Mouse (Mus musculus): ENCODE data around the gene Zfp451.

DNA sequence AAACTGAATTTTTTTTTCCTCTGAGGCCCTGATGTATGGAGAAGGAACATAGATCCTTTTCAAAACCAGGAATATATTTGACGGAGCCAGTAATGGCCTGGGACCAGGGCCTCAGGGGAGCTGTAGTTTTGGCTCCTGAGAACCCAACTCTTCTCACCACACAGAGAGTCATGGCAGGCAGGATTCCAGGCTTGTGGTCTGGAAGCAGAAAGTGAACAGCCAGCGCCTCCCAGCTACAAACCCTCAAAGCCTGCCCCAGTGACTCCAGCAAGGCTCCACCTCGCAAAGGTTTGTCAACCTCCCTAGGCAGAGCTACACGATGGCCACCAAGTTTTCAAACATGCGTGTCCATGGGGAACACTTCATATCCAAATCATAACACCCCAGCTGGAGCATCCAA is 102.4 kb downstream of the Zfp451 start:
- no peak for TF ChIP-seq POLR2A (IDR thresholded peaks at IDR 0.05; ENCODE audit: borderline replicate concordance, extremely low read depth, insufficient read depth, insufficient read length, poor library complexity, severe bottlenecking)
- TF ChIP-seq CTCF (IDR thresholded peaks at IDR 0.05; ENCODE audit: borderline replicate concordance, extremely low read depth, insufficient read depth, insufficient read length): no peak
